8 mouse cellular contexts compared by ENCODE assay signal in genomic region chr4:109550338-109551150, GRCm38 (mm10). TPM values are rescaled to one million over a fixed set of nuclear protein-coding genes. Genes with fewer than 3 reads are reported as not detected.
A peak's percentile ranks its signal among the peaks of the same experiment; 100 is the strongest.
DNase-seq lines count a peak whose midpoint lies in the region; ATAC-seq lines count a peak whose summit lies in the region.
"Had no signal": no experiment of that assay in that cellular context is flagged by ENCODE, and none has a peak within 500 bp of the region (broad histone marks: within the 10 kb centered on the region; RNA-seq: fewer than 3 reads in every experiment).

No protein-coding gene starts in this region.

- H3K27me3 ChIP-seq in heart, embryonic 16.5 days (ENCODE audit: control insufficient read depth, insufficient read depth, low read length), result no peaks in the 10 kb centered on the region
- H3K27me3 ChIP-seq in neural tube, embryonic 13.5 days, result no peaks in the 10 kb centered on the region
- H3K27me3 ChIP-seq in hindbrain, embryonic 11.5 days (ENCODE audit: control insufficient read depth, insufficient read depth, low read length), result no peaks in the 10 kb centered on the region

- H3K9me3 ChIP-seq in heart, embryonic 16.5 days (replicated peaks; ENCODE audit: control insufficient read depth, low read length), result no peaks in the 10 kb centered on the region
- 0 out of 2 replicates have a peak, but pooled peaks cover 3% of the 10 kb centered on the region for H3K9me3 ChIP-seq in neural tube, embryonic 13.5 days
- no peaks in the 10 kb centered on the region for H3K9me3 ChIP-seq in hindbrain, embryonic 11.5 days (ENCODE audit: control insufficient read depth, low read length)

- no peak for ATAC-seq in heart, embryonic 16.5 days (replicated peaks; ENCODE audit: extremely low read depth, insufficient read depth, low FRiP score)
- ATAC-seq in neural tube, embryonic 13.5 days (ENCODE audit: low read depth), result no peak
- ATAC-seq in erythroid progenitor cell, adult 5-6 weeks (replicated peaks; ENCODE audit: low FRiP score, poor library complexity, severe bottlenecking), result no peak
- no peak for ATAC-seq in hindbrain, embryonic 11.5 days (ENCODE audit: low FRiP score)

- peak overlapping the region; percentile 52; the same call in 1 of the 2 replicates for H3K9ac ChIP-seq in heart, embryonic 16.5 days (ENCODE audit: low read length)
- H3K9ac ChIP-seq in neural tube, embryonic 13.5 days, result no peak overlapping the region
- H3K9ac ChIP-seq in hindbrain, embryonic 11.5 days (ENCODE audit: low read depth, low read length), result no peak overlapping the region

- peak overlapping the region; percentile 53 for H3K4me2 ChIP-seq in heart, embryonic 16.5 days (ENCODE audit: low read depth, low read length)
- H3K4me2 ChIP-seq in neural tube, embryonic 13.5 days, result 0 out of 2 replicates have a peak overlapping the region, but pooled peaks have one; percentile 6
- H3K4me2 ChIP-seq in hindbrain, embryonic 11.5 days (replicated peaks; ENCODE audit: low read depth, low read length), result no peak overlapping the region

- H3K4me3 ChIP-seq in heart, embryonic 16.5 days (ENCODE audit: low read length), result peak overlapping the region; percentile 23; the same call in 1 of the 2 replicates
- no peak overlapping the region for H3K4me3 ChIP-seq in neural tube, embryonic 13.5 days
- no peak overlapping the region for H3K4me3 ChIP-seq in hindbrain, embryonic 11.5 days (ENCODE audit: low read depth, low read length)

- H3K27ac ChIP-seq in heart, embryonic 16.5 days (ENCODE audit: low read length), result no peak overlapping the region
- H3K27ac ChIP-seq in neural tube, embryonic 13.5 days (replicated peaks), result no peak overlapping the region
- H3K27ac ChIP-seq in hindbrain, embryonic 11.5 days (ENCODE audit: low read depth, low read length), result no peak overlapping the region
- H3K27ac ChIP-seq: macrophage had no signal

- WGBS in heart, embryonic 16.5 days, result 14% methylated on average over 11 of the region's 11 CpGs
- WGBS in neural tube, embryonic 13.5 days, result 56% methylated on average over 11 of the region's 11 CpGs
- WGBS in hindbrain, embryonic 11.5 days, result 40% methylated on average over 11 of the region's 11 CpGs

- no peaks in the 10 kb centered on the region for H3K36me3 ChIP-seq in heart, embryonic 16.5 days (ENCODE audit: control insufficient read depth, insufficient read depth)
- no peaks in the 10 kb centered on the region for H3K36me3 ChIP-seq in neural tube, embryonic 13.5 days
- no peaks in the 10 kb centered on the region for H3K36me3 ChIP-seq in hindbrain, embryonic 11.5 days (ENCODE audit: control insufficient read depth, insufficient read depth, low read length)

- H3K4me1 ChIP-seq in heart, embryonic 16.5 days (ENCODE audit: control insufficient read depth, insufficient read depth, low read length), result no peaks in the 10 kb centered on the region
- no peaks in the 10 kb centered on the region for H3K4me1 ChIP-seq in neural tube, embryonic 13.5 days (replicated peaks)
- no peaks in the 10 kb centered on the region for H3K4me1 ChIP-seq in hindbrain, embryonic 11.5 days (replicated peaks; ENCODE audit: control insufficient read depth, insufficient read depth, low read length)

- peak; percentile 11 to 21 for DNase-seq in urinary bladder, adult 18-20 months (ENCODE audit: low spot score in 2 of 2)
- no peak for DNase-seq in urinary bladder, adult 2 months (ENCODE audit: low spot score)
- peak; percentile 13 to 34 for DNase-seq in layer of hippocampus, postnatal 10 days (ENCODE audit: low spot score in 2 of 2)
- DNase-seq in hindbrain, embryonic 11.5 days (ENCODE audit: low spot score), result no peak

RNA-seq across cellular contexts. Expression of gene 4930522H14Rik, which starts 19.4 kb away (rescaled TPM):
- polyA plus RNA-seq in urinary bladder, adult 2 months (2012; rRNA removed), result not detected in 2 replicates
- not detected in 2 replicates for polyA plus RNA-seq in heart, embryonic 16.5 days (2015; fragmentation: Nextera tagmentation; extraction: Ambion mirVana)
- total RNA-seq in layer of hippocampus, postnatal 10 days (2021), result not detected
- not detected in 2 replicates for polyA plus RNA-seq in neural tube, embryonic 13.5 days (2015; fragmentation: Nextera tagmentation; extraction: Ambion mirVana)
- total RNA-seq in erythroid progenitor cell, adult 5-6 weeks (2015; ENCODE audit: low replicate concordance), result not detected in 2 replicates
- total RNA-seq in erythroid progenitor cell, adult 5-6 weeks (2017; ENCODE audit: low replicate concordance), result not detected in 2 replicates
- not detected in 2 replicates for polyA plus RNA-seq in hindbrain, embryonic 11.5 days (2014; fragmentation: Nextera tagmentation; extraction: Ambion mirVana)
- polyA plus RNA-seq: macrophage had no signal

Comparison
In these comparisons a context has a peak if more than half of its experiments do, and no peak if none do; other contexts are left out.
1. DNase-seq: peak in urinary bladder, adult 18-20 months (2 of 2) and layer of hippocampus, postnatal 10 days (2 of 2); none in urinary bladder, adult 2 months (single experiment) and hindbrain, embryonic 11.5 days (single experiment).